Mouse (Mus musculus) erythroblast, embryonic 14.5 days (primary cell): ENCODE data around the gene Ylpm1.

Experiments used
- GATA1 ChIP-seq: IDR thresholded peaks from 2 replicates; pipeline ENCODE4 v1.6.1; 2012; ENCODE audit warnings: low read length, inconsistent platforms, mixed read lengths
- TAL1 ChIP-seq: IDR thresholded peaks from 3 replicates; pipeline ENCODE4 v1.6.1; 2012; ENCODE audit warnings: low read length, inconsistent platforms, mixed read lengths

GRCm38 (mm10) chr12:84999053-84999452 lies 2.9 kb downstream of the Ylpm1 start:
- TF ChIP-seq GATA1 (no peak), TAL1 (no peak)
